Mouse (Mus musculus) gastrocnemius, postnatal 4 days (tissue): ENCODE measurements at regions not wholly inside any gene's neighbourhood (a gene's known extent, or its start where the extent isn't known, plus 50 kb on each side); places are given as distances from the start of the nearest gene placed in this dataset.
"Not testable (repeated sequence)": the region's sequence is repeated elsewhere in the genome, so short reads cannot be mapped to it uniquely, and the experiment has no call there.

Experiments used
- DNase-seq, 2 experiments: peaks; one replicate each; pipeline ENCODE4 v3.0.0; 2021 to 2022; ENCODE audit warnings: low spot score in 2 of 2, mixed read lengths in 2 of 2

GRCm38 (mm10) chr6:48177936-48178335, 91.5 kb upstream of the Zfp746 start:
- peak in 1 of 2 experiments; percentile 46 for DNase-seq

GRCm38 (mm10) chr6:48175234-48175633, 88.8 kb upstream of the Zfp746 start:
- DNase-seq, result no peak

- not testable (repeated sequence) for DNase-seq
Observed at GRCm38 (mm10) chr6:48172769-48173168, 86.4 kb upstream of the Zfp746 start.

GRCm38 (mm10) chr6:48136851-48137250, 50.5 kb upstream of the Zfp746 start:
- peak in 1 of 2 experiments; percentile 30 for DNase-seq
